Mouse (Mus musculus): ENCODE measurements around the gene Gpank1.

DNA sequence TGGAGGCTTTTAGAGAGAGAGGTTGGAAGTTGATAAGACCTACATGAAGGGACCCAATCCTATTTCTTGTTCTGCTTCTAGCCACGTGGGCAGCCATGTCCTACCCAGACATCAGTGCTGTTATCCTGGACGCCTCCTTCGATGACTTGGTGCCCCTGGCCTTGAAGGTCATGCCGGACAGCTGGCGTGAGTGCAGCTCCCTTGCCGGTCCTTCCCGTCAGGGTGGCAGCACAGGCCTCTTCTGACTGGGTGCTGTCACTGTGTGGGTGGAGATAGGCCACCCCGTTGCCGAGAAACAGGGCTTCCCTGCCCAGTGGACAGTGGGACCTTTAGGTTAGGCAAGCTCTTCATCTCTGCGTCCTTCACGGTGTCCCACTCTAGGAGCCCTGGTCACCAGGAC is 20.1 kb upstream of the Gpank1 start:
- no peak for TF ChIP-seq GATA1 (IDR thresholded peaks at IDR 0.05; ENCODE audit: low read length)
- no peak for TF ChIP-seq TAL1 (IDR thresholded peaks at IDR 0.05; ENCODE audit: low read length)

All from erythroblast, embryonic 14.5 days (primary cell).